Mouse (Mus musculus): ENCODE measurements at regions not wholly inside any gene's neighbourhood (a gene's known extent, or its start where the extent isn't known, plus 50 kb on each side); places are given as distances from the start of the nearest gene placed in this dataset.

DNA sequence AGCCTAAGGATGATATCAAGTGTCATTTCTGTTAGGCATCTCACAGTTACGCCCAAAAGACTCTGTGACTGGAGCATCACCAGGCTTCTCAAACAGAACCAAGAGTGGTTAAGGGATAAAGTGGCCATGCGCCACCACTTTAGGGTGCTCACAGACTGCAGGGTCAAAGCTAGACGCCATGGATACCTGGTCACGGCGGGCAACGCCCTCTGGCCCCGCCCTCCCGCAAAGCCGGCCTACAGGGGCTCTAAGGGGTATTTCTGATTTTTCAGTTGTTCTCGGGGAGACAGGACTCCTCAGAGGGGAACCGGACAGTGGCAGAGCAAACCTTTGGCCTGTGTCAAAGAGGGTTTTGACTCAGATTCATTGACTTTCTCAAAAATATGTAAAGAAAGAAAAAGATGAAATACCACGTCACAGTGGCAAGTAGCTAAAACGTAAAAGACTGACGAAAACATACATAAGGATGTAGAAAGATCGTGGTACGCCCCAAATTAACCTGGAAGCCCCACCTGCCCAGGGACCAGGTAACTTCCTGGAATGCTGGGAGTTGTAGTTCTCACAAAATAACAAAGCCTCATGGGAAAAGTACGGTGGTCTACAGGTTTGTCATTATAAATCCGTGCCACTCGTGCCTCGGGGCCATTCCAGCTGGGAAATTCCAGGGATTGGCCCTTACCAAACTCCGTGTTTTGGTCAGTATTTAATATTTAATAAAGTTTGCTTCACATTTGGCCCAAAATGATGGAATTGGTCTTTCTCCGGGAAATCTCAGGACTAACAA is 116.1 kb upstream of the Arid2 start:
- TF ChIP-seq CTCF (conservative IDR thresholded peaks at IDR 0.05; ENCODE audit: low read length) (no peak), NANOG (IDR thresholded peaks at IDR 0.05; ENCODE audit: borderline replicate concordance, low read length) (no peak)
